Mouse (Mus musculus) kidney, adult 2 months (tissue): Measurements from ENCODE around the gene Prkcz. TPM values are rescaled to one million over a fixed set of nuclear protein-coding genes. Genes with fewer than 3 reads are reported as not detected.
A peak's percentile ranks its signal among the peaks of the same experiment; 100 is the strongest.

Experiments used
- DNase-seq: peaks from one replicate; pipeline ENCODE4 v3.0.0; 2021
- H3K27ac ChIP-seq: fragments of 200-500 bp; 2 replicates; pipeline ENCODE4 v1.5.1; 2012; ENCODE audit warnings: low read depth, low read length, control low read depth, inconsistent platforms; ENCODE audit not compliant: insufficient read depth
- H3K27me3 ChIP-seq: fragments of 200-500 bp; replicated peaks from 2 replicates; pipeline ENCODE4 v1.6.1; 2012; ENCODE audit warnings: mild to moderate bottlenecking, moderate library complexity, low read length, inconsistent platforms; ENCODE audit not compliant: control insufficient read depth, insufficient read depth
- H3K36me3 ChIP-seq: fragments of 200-500 bp; 2 replicates; pipeline ENCODE4 v1.6.1; 2012; ENCODE audit warnings: mild to moderate bottlenecking, moderate library complexity, low read length, inconsistent platforms; ENCODE audit not compliant: control insufficient read depth, insufficient read depth
- H3K4me1 ChIP-seq: fragments of 200-500 bp; 2 replicates; pipeline ENCODE4 v1.6.1; 2011; ENCODE audit warnings: low read length; ENCODE audit not compliant: control insufficient read depth, insufficient read depth
- H3K4me3 ChIP-seq: fragments of 200-500 bp; 2 replicates; pipeline ENCODE4 v1.5.1; 2011; ENCODE audit warnings: mild to moderate bottlenecking, low read depth, low read length, control low read depth; ENCODE audit not compliant: insufficient read depth
- CTCF ChIP-seq: fragments of 200-500 bp; conservative IDR thresholded peaks from 2 replicates; pipeline ENCODE4 v1.5.1; 2011; ENCODE audit warnings: low read depth, mild to moderate bottlenecking, control low read depth, low read length, moderate library complexity, mixed read lengths; ENCODE audit not compliant: insufficient read depth, insufficient read length
- POLR2A ChIP-seq: fragments of 200-500 bp; IDR thresholded peaks from one replicate; pipeline ENCODE4 v1.6.1; 2011; ENCODE audit warnings: low read depth, low read length, control low read depth
- WGBS: fragments of 180-500 bp; shearing (Covaris S2); methylation state at CpG from one replicate; pipeline ENCODE4 v1.1.7; 2018; 5-methylcytosine and 5-hydroxymethylcytosine counted together
- polyA plus RNA-seq: library from polyadenylated mRNA; depleted of rRNA; stranded (reverse); fragments of >200 nt; gene quantifications from 2 replicates; pipeline ENCODE4 v1.2.3, GENCODE M21; 2012; rRNA removed

Prkcz gene
- 80.1 and 84.5 TPM in 2 replicates for polyA plus RNA-seq

DNA sequence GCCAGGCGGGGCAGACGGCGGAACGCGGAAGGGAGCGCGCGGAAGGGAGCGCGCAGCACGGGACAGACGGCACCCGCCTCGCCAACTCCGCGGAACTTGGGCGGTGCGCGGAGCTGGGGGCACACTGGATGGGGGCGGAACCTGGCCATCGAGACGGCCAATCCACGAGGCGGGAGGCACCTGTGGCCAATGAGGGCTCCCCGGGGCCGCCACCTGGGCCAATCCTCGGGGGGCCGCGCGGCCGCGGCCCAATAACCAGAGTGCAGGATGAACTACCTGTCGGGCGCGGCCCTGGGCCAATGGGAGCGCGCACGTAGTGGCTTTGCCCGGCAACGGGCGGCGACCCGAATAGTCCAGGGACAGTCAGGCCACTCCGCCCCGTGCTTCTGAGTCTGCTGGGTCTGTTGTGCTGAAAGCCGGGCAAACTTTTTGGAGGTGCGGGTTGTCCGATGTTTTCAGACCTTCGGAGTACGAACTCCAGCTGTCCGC, at the start of gene Prkcz:
TSS of gene Prkcz (minus strand) at position 59 of the 489 bp plus-strand sequence.
- peak; percentile 98 for DNase-seq
- WGBS: under 1% methylated on average over 51 of the region's 51 CpGs

DNA sequence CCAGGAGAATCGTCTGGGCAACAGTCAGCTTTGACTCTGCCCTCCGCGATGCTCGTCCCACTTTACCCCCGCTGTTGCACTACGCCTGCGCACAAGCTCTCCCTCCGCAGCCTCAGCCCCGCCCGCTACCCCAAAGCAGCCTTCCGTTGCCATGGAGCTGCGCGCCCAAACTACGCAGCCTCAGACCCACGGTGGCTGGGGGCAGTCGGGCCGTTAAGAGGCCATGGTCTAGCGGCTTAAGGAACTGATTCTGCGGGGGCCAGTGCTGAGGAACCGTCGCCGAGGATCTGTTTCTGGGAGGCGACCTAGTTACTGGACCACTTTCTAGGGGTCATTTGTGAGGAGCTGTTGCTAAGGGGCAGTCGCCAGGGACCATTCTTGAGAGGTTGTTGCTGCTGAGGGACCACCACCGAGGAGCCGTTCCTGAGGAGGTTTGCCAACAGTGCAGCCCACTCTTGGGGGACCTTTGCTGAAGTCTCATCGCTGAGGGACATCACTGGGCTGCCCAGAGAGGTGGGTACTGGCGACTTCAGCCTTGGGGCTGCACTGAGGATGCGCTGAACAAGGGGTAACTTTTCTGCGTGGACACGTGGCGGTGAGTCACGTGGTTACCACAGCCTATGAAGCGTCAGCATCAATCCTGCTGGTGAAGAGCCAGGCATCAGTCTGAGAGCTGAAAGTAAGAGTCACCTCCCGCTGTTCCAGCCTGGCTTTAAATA, 48.1 kb upstream of the Prkcz start, which contains the start of gene Cfap74:
TSS of gene Cfap74 (plus strand) at position 133 of the 719 bp plus-strand sequence.
- 2% methylated on average over 35 of the region's 35 CpGs for WGBS
- DNase-seq: peak; percentile 57
- Histone ChIP-seq H3K4me3 (peak within 1 kb of the TSS; percentile 44), H3K27me3 (no peaks in the 10 kb centered on the region), H3K4me1 (no peaks in the 10 kb centered on the region), H3K27ac (no peak within 1 kb of the TSS), H3K36me3 (no peaks in the 10 kb centered on the region)
- TF ChIP-seq POLR2A (no peak), CTCF (no peak)

More for the DNA sequence above, at the start of gene Prkcz:
- Histone ChIP-seq H3K4me1 (peaks cover 23% of the 10 kb centered on the region), H3K27ac (peak within 1 kb of the TSS; percentile 93), H3K36me3 (no peaks in the 10 kb centered on the region), H3K27me3 (no peaks in the 10 kb centered on the region), H3K4me3 (peak within 1 kb of the TSS; percentile 78)
- TF ChIP-seq POLR2A (peak; percentile 57), CTCF (no peak)

DNA sequence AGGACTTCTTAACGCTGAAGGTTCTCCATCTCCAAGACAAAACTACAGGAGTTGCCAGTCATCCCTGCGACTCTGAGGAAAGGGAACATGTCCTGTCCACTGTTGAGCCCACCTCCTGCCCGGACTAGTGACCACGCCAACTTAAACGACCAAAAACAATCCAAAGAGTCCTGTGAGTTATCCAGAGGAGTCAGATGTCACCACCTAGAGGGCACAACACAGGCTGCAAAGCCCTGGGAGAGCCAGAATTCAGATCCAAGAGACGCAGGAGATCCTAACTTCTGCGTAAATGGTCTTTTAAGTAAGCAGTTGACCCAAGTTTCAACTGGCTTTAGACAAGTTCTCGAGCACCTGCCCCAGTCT, 47.5 kb upstream of the Prkcz start:
- Histone ChIP-seq H3K27me3 (no peaks in the 10 kb centered on the region), H3K4me3 (peak overlapping the region; percentile 44), H3K4me1 (no peaks in the 10 kb centered on the region), H3K36me3 (no peaks in the 10 kb centered on the region), H3K27ac (no peak overlapping the region)
- 2% methylated on average over 8 of the region's 8 CpGs for WGBS
- TF ChIP-seq POLR2A (no peak), CTCF (peak; percentile 29; the same call in 1 of the 2 replicates)
- no peak for DNase-seq

DNA sequence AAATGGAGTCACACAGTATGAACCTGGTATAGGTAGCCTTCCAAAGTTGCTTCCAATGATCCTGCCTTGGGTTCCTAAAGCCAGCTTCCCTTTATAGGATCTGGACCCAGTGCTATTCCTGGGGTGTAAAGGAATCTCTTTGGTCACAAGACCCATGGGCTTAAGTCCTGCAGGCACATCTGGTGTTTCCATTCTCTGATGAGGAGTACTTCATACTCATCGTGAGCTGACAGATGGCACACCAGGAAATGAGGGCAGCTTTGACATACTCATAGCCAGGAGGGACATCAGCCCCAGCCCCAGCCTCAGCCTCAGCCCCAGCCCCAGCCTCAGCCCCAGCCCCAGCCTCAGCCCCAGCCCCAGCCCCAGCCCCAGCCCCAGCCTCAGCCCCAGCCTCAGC, 41.3 kb upstream of the Prkcz start:
- Histone ChIP-seq H3K4me3 (no peak overlapping the region), H3K36me3 (no peaks in the 10 kb centered on the region), H3K27me3 (no peaks in the 10 kb centered on the region), H3K27ac (no peak overlapping the region), H3K4me1 (no peaks in the 10 kb centered on the region)
- DNase-seq: no peak
- WGBS: 81% methylated on average over 1 of the region's 1 CpGs
- no peak for TF ChIP-seq POLR2A
- no peak for TF ChIP-seq CTCF

DNA sequence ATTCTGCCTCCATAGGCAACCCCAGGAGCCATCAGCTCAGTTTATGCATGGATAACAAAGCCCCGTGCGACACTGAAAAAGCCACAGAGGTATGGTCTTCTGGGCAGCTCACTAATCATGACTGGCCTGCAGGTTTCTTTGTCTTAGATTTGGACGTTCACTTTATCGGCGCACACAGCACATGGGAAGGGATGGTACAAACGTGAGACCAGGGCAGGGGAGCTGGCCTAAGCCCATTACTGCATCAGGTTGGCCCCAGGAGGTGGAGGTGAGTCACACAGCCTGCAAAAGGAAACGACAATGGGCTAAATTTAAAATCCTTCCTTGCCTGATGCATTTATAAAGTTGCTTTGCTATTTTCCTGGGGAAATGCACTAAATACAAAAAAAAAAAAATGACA, 40.0 kb upstream of the Prkcz start:
- no peak for DNase-seq
- TF ChIP-seq POLR2A (no peak), CTCF (no peak)
- no peaks in the 10 kb centered on the region for H3K4me1 ChIP-seq
- no peaks in the 10 kb centered on the region for H3K36me3 ChIP-seq
- H3K27ac ChIP-seq: no peak overlapping the region
- H3K4me3 ChIP-seq: no peak overlapping the region
- WGBS: 73% methylated on average over 7 of the region's 7 CpGs
- no peaks in the 10 kb centered on the region for H3K27me3 ChIP-seq

DNA sequence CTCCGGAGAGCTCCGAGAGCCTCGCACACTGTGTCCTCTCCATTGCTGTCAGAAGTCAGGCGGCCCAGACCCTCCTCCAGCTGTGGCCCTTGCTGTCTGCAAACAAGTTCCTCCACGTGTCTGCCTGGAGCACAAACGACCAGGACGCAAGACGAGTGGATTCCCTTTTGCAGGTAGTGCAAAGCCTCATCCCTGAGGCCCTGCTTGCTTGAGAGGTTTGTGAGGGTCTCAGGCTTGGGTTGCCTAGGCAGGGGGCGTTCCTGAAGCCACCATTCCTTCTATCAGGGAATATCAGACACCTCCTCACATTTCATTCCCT, 37.0 kb upstream of the Prkcz start:
- Histone ChIP-seq H3K27me3 (no peaks in the 10 kb centered on the region), H3K4me3 (no peak overlapping the region), H3K27ac (no peak overlapping the region), H3K36me3 (no peaks in the 10 kb centered on the region), H3K4me1 (no peaks in the 10 kb centered on the region)
- TF ChIP-seq CTCF: no peak
- TF ChIP-seq POLR2A: no peak
- no peak for DNase-seq
- WGBS: 7% methylated on average over 9 of the region's 9 CpGs

DNA sequence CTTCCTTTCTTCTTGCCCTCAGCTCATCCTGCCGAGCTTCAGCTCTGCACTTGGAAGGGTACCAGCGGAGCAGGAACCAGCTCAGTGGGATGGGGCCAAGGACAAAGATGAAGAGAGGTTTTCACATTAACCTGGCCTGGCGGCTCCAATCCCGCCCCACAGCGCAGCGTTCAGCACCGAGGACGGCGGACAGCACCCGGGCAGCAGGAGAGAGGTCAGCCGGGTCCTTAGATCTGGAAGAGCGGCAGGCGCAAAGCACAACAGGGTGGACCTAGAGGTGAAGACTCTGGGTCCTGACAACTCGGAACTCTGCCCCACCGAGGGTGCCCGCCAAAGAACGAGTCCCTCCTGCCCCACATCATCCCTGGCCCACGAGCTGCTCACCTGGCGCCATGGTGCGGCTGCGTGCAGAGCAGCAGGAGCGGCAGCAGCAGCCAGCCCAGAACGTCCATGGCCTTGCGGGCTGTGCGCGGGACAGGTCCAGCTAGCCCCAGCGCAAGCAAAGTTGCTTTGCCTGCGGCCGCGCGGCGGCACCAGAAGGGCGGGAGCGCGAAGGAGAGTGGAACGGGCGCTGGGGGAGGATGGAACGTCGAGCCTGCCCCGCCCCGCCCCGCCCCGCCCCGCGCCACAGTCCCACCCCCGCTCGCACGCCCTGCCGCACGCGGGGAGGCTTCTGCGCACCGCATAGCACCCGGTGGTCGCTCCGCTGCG, 36.5 kb upstream of the Prkcz start, which contains the start of gene Gabrd:
TSS of gene Gabrd (minus strand) at position 602 of the 711 bp plus-strand sequence.
- Histone ChIP-seq H3K4me3 (peak within 1 kb of the TSS; percentile 4; the same call in 1 of the 2 replicates), H3K36me3 (no peaks in the 10 kb centered on the region), H3K27ac (no peak within 1 kb of the TSS), H3K27me3 (no peaks in the 10 kb centered on the region), H3K4me1 (no peaks in the 10 kb centered on the region)
- peak; percentile 83 for DNase-seq
- WGBS: 2% methylated on average over 54 of the region's 57 CpGs
- TF ChIP-seq POLR2A (no peak), CTCF (no peak)
